Mouse (Mus musculus) kidney, postnatal 36 days (tissue): Measurements from ENCODE around the gene Pdcl2.
A peak's percentile ranks its signal among the peaks of the same experiment; 100 is the strongest.

ENCODE experiments used
- DNase-seq, 2 experiments: peaks; one replicate each; pipeline ENCODE4 v3.0.0; 2021 to 2022; ENCODE audit warnings: mixed read lengths in 2 of 2

Gene Pdcl2

GRCm38 (mm10) chr5:76330953-76331352, at the start of gene Pdcl2:
Gene Pdcl2, minus strand, starts transcription at chr5:76331156.
- DNase-seq: no peak

DNA sequence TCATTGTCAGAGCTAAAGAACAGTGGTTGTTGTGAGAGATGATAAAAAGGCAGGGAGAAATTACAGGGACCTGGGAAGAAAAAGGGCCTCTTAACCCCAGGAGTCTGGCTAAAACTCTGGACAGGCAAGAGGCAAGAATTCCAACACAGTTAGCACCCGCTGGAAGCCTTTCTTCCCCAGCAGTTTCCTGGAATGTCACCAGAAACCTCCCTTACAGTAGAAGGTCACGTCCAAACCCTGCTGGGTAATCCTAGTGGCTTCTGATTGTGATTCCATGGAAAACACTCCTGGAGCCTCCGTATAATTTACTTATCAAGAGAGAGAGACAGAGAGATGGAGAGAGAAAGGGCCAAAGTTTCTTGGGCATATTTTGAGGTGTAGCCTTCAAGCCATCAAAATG, 48.3 kb upstream of the Pdcl2 start:
- no peak for DNase-seq

GRCm38 (mm10) chr5:76369215-76369840, 38.4 kb upstream of the Pdcl2 start:
- DNase-seq: no peak

DNA sequence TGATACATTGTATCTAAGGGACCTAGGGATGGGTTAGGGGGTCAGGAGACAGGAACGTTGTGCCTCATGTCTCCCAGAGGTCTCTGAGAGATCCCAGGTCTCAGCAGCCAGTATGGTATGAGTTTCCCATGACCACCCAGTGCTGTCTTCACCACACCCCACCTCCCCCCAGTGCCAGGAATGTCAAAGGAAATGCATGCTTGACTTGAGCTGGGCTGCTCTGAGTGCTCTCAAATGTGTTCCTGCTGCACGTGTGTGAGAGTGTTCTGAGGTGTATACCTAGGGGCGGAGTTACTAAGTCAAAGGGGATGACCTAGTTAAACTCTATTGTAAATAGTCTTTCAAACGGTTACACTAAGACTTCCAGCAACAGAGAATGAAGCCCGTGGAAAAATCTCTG, 34.5 kb upstream of the Pdcl2 start:
- DNase-seq: no peak

- no peak for DNase-seq
These were observed 32.6 kb upstream of the Pdcl2 start, which contains the start of gene Nmu for GRCm38 (mm10) chr5:76363453-76364104. Gene Nmu, minus strand, starts transcription at chr5:76363788.

DNA sequence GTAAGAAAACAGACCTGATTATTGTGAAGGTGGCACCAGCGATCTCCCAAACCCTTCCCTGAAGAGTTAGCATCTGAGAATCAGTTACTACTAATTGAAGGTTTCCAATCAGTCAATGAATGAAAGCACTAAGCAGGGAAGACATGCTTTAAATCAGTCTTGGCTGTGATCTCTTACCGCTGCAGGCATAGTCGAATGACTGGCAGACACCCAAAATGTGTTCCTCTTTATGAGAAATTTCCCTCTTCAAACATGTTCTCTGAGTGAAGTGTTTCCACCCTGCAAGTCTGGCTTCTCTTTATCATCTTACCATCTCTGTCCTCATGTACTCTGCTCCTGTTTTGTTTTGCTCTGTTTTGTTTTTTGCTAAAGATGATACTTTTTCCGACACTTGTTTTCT, 29.8 kb upstream of the Pdcl2 start:
- DNase-seq: no peak

GRCm38 (mm10) chr5:76360057-76360456, 29.1 kb upstream of the Pdcl2 start:
- DNase-seq: no peak

GRCm38 (mm10) chr5:76351953-76352611, 21.1 kb upstream of the Pdcl2 start:
- no peak for DNase-seq

DNA sequence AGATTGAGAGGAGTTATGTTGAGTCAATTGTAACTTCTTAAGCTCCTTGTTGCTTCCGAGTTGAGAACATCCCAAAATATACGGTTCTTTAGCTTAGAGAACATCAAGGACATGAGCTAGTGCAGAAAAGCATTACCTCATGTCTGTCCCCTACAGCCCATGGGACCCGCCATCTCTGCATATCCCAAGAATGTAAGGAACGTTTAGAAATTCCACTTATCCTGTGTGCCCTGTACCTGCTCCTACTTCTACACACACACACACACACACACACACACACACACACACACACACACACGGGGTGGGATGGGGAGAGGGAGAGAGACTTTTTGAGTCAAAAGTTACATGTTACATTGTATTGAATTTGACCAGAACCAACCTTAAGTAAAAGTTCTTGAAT, 20.6 kb upstream of the Pdcl2 start:
- no peak for DNase-seq

DNA sequence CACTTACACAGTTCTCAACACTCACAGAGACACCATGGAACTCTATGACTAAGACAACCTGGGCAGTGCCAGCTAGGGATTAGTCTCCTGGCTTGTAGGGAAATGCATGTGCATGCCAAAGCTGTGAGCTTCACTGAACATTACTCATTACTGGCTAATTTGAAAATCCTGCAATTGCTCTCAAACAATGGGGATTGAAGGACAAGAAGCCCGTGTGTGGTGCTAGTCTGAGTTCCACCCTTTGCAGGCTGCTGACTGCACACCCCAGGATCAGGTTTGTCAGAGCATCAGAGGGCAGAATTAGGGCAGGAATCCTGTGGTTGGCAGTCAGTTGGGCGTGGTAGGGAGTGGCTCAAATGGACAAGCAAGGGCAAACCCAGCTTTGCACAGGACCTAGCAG, 15.2 kb upstream of the Pdcl2 start:
- no peak for DNase-seq

DNA sequence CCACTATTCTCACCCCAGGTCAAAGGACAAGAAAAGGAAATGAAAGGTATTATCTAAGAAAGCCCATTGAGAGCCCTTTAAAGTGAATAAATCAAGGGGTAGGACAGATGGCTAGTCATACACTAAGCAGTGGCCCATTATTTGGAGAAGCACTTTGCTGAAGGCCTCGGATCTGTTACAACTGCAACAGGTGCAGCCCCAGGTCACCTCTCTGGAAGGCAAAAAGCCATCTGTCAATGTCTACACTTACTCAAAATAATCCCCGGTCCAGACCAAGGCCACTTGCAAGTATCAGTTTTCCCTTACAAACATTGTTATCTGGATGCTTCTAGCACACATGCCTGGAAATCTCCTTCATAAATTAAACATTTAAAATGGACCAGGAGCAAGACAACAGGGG, 10.0 kb upstream of the Pdcl2 start:
- DNase-seq: no peak

- DNase-seq: no peak
These were observed 6.1 kb upstream of the Pdcl2 start for GRCm38 (mm10) chr5:76337100-76337499.

- no peak for DNase-seq
These were observed 2.9 kb upstream of the Pdcl2 start for GRCm38 (mm10) chr5:76333833-76334232.

DNA sequence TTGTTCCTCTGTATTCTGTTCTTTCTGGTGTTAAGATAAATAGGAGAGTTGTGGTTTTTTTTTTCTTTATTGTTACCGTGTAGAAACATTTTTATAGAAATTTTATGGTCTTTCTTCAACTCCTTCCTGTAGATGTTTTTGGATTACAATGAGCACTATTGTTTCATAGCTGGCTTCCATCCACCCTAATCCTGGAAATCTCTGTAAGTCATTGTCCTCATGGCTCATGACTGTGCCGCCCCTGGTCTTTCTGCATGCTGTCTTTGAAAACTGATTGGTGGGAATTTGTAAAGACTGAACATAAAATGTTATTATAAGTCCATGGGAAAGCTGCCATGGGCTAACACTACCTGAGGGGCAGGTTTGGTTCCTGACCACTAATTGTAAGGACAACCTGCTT, 3.7 kb downstream of the Pdcl2 start:
- DNase-seq: no peak

DNA sequence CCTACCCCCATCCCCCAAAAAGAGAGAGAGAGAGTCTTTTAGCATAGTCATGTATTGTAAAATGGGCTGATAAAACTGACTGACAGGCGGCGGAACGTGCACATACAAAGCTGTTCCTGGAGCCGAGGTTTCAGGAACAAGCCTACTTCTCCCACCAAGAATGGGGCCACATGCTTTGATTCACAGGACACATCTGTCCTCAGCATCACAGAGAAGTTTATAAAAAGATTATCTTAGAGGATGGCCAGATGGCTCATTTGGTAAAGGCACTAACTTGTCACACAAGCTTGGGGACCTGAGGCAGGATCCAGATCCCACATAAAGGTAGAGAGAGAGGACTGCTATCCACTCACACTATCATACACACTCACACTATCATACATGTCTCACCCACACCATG, 5.8 kb downstream of the Pdcl2 start:
- DNase-seq: no peak

- DNase-seq: no peak
These were observed 9.4 kb downstream of the Pdcl2 start for GRCm38 (mm10) chr5:76321249-76322196.

GRCm38 (mm10) chr5:76308206-76308605, 22.8 kb downstream of the Pdcl2 start:
- DNase-seq: no peak

- no peak for DNase-seq
These were observed 24.7 kb downstream of the Pdcl2 start for GRCm38 (mm10) chr5:76306261-76306660.

DNA sequence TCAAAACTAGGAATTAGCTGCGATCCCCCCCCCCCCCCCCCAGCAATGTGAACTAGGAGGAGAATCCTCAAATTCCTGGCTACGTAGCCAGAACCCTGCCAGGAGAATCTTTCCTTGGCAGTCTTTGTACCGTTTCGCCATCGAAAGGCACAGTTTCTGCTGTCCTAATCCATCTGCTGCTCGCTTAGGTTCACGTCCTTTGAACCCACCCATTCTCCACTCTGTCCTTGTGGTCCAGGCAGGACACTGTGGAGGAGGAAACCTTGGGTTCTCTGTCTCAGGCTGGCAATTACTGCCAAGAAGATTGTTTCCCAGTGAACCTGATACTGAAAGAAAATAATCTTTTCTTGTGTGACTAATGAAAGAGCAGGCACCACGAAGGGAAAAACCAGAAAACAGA, 25.3 kb downstream of the Pdcl2 start:
- peak; percentile 43 to 53 for DNase-seq

- DNase-seq: peak; percentile 88 to 94
These were observed 26.3 kb downstream of the Pdcl2 start, which contains the start of gene Clock for GRCm38 (mm10) chr5:76304452-76305341. Gene Clock, minus strand, starts transcription at chr5:76304792.

GRCm38 (mm10) chr5:76303745-76304451, 27.1 kb downstream of the Pdcl2 start:
- DNase-seq: peak; percentile 86 to 94
